Mouse (Mus musculus) limb, embryonic 11.5 days (tissue): ENCODE measurements around the gene Gm28510. TPM values are rescaled to one million over a fixed set of nuclear protein-coding genes. Genes with fewer than 3 reads are reported as not detected.
"Not testable (repeated sequence)": the region's sequence is repeated elsewhere in the genome, so short reads cannot be mapped to it uniquely, and the experiment has no call there.

ENCODE experiments used
- ATAC-seq: fragments of 200-750 bp; cut with Nextera tagmentation; 2 replicates; pipeline ENCODE4 v1.8.0; 2017; ENCODE audit warnings: low read depth; ENCODE audit not compliant: insufficient number of reproducible peaks, low FRiP score, low TSS enrichment
- DNase-seq: peaks from one replicate; pipeline ENCODE4 v3.0.0-alpha.2; 2015; ENCODE audit warnings: low spot score
- H3K27ac ChIP-seq: fragments of 300-500 bp; sonication (generic); replicated peaks from 2 replicates; pipeline ENCODE4 v1.5.1; 2014; ENCODE audit warnings: low read depth, mild to moderate bottlenecking, low read length
- H3K27me3 ChIP-seq: fragments of 300-500 bp; sonication (generic); 2 replicates; pipeline ENCODE4 v1.6.1; 2014; ENCODE audit warnings: mild to moderate bottlenecking, low read length, mixed read lengths; ENCODE audit not compliant: control insufficient read depth, insufficient read depth
- H3K36me3 ChIP-seq: fragments of 300-500 bp; sonication (generic); 2 replicates; pipeline ENCODE4 v1.6.1; 2014; ENCODE audit warnings: mild to moderate bottlenecking, low read length, moderate library complexity, mixed read lengths; ENCODE audit not compliant: control insufficient read depth, insufficient read depth
- H3K4me1 ChIP-seq: fragments of 300-500 bp; sonication (generic); 2 replicates; pipeline ENCODE4 v1.6.1; 2014; ENCODE audit warnings: low read length, mixed read lengths; ENCODE audit not compliant: control insufficient read depth, insufficient read depth
- H3K4me2 ChIP-seq: fragments of 300-500 bp; sonication (generic); 2 replicates; pipeline ENCODE4 v1.6.1; 2014; ENCODE audit warnings: low read depth, mild to moderate bottlenecking, moderate library complexity; ENCODE audit not compliant: severe bottlenecking
- H3K4me3 ChIP-seq: fragments of 300-500 bp; sonication (generic); 2 replicates; pipeline ENCODE4 v1.5.1; 2014; ENCODE audit warnings: low read depth, low read length
- H3K9ac ChIP-seq: fragments of 300-500 bp; sonication (generic); 2 replicates; pipeline ENCODE4 v1.6.1; 2014; ENCODE audit warnings: mild to moderate bottlenecking, low read length
- H3K9me3 ChIP-seq: fragments of 300-500 bp; sonication (generic); 2 replicates; pipeline ENCODE4 v1.6.1; 2016; ENCODE audit warnings: low read length; ENCODE audit not compliant: control insufficient read depth
- WGBS: fragments of 180-500 bp; shearing (Covaris S2); extraction: QIAGEN DNeasy Blood & Tissue Kit; methylation state at CpG from one replicate; pipeline ENCODE4 v1.1.7; 2014; 5-methylcytosine and 5-hydroxymethylcytosine counted together
- polyA plus RNA-seq: library from polyadenylated mRNA; unstranded; fragments of >200 nt; fragmentation: Nextera tagmentation; extraction: Ambion mirVana; gene quantifications from 2 replicates; pipeline ENCODE4 v1.2.1, GENCODE M21; 2014

Gm28510 gene
- not detected in 2 replicates for polyA plus RNA-seq

DNA sequence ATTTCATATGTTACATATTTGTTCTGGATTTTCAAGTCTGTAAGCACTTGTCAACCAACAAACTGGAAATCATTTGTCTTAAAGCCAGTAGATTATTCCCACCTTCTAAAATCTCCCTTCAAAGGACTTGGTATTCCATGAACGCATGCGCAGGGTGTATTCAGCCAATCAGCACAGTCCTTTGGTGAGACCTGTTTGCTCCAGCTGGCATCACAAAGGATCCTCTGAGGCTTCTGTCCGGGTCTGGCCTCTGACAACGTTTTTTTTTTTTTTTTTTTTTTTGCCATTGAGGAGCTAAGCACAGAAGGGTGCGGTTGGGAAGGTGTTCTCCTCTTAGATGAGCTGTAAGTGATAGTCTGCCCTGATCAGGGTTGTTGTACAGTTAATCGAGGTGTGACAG lies at the start of gene Gm28510:
Gene Gm28510 (plus strand): TSS at position 301 of the 400 bp plus-strand sequence.
- H3K4me3 ChIP-seq, H3K27ac ChIP-seq, H3K4me2 ChIP-seq, DNase-seq, H3K9me3 ChIP-seq, ATAC-seq, H3K9ac ChIP-seq, H3K36me3 ChIP-seq, H3K4me1 ChIP-seq, H3K27me3 ChIP-seq: not testable (repeated sequence)
- no CpG with 5 or more reads among the region's 6 CpGs for WGBS

Other genes starting within 250 kb of the Gm28510 start
- gene Gm20834, start 88.1 kb upstream of the Gm28510 start, polyA plus RNA-seq: not detected in 2 replicates
- not detected in 2 replicates for gene Gm20737, start 123.3 kb downstream of the Gm28510 start, polyA plus RNA-seq
- not detected in 2 replicates for gene Gm21775, start 140.7 kb downstream of the Gm28510 start, polyA plus RNA-seq
- not detected in 2 replicates for gene Gm21900, start 203.6 kb downstream of the Gm28510 start, polyA plus RNA-seq